Mouse (Mus musculus): ENCODE results near the gene Apeh.

The Apeh gene

GRCm38 (mm10) chr9:108049561-108050251 is 44.7 kb downstream of the Apeh start:
- DNase-seq = no peak

DNA sequence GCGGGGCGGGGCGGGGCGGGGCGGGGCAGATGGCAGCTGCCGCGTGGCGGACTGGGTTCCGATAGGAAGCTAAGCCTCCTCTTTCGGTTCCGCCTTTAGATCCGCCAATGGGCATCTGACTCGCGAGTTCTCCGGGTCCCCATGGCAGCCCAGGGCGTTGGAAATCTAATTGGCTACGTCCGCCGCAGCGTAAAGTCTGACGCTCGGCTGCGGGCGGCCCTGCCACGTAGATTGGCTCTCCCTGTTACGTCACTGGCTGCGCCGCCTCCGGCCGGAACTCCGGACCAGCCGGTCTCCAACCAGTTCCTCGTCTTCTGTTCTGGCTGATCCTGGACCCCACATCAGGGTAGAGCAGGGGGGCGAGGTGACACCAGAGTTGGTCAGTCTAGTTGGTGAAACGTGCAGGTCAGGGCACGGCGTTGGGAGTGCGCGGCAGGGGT is 45.4 kb downstream of the Apeh start, which contains the start of gene Gmppb:
TSS of gene Gmppb (plus strand) at position 227 of the 440 bp plus-strand sequence.
- DNase-seq = peak; percentile 96 to 98

DNA sequence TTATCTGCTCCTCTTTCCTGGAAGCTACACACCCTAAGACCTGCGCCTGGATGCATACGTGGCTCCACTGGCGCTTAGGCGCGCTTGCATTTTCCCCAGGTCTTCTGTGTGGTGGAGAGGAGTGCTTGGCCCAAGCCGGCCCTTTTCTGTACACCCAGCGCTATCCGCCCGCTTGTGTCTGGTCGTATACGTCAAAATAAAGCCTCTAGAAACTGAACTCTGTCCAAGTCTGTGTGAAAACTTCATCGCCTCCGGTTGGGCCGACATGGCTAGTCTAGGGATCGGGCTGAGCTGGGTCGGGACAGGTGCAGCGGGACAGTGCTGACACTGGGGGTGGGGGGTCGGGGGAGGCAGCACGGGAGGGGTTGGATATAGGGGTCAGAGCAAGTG is 45.8 kb downstream of the Apeh start:
- DNase-seq = no peak

- DNase-seq = no peak
Measured at GRCm38 (mm10) chr9:108047601-108048565, 46.5 kb downstream of the Apeh start.

- no peak for DNase-seq
Measured at GRCm38 (mm10) chr9:108046582-108046981, 47.8 kb downstream of the Apeh start.

- DNase-seq = no peak
Measured at GRCm38 (mm10) chr9:108044751-108045492, 49.5 kb downstream of the Apeh start.

Data from kidney, postnatal 4 days (tissue).